In genomic region chr9:118651939-118652338, GRCm38 (mm10) we compare ENCODE assay signal across 12 mouse cellular contexts. TPM values are rescaled to one million over a fixed set of nuclear protein-coding genes. Genes with fewer than 3 reads are reported as not detected.
DNase-seq lines count a peak whose midpoint lies in the region; ATAC-seq and TF ChIP-seq lines count a peak whose summit lies in the region.
"Had no signal": no experiment of that assay in that cellular context is flagged by ENCODE, and none has a peak within 500 bp of the region (broad histone marks: within the 10 kb centered on the region; RNA-seq: fewer than 3 reads in every experiment).

No protein-coding gene starts in this region.

- WGBS in lung, postnatal 0 days = 62% methylated on average over 2 of the region's 2 CpGs
- 36% methylated on average over 2 of the region's 2 CpGs for WGBS in hindbrain, embryonic 16.5 days
- whole genome bisulfite sequencing in midbrain, embryonic 11.5 days = 58% methylated on average over 2 of the region's 2 CpGs
- 56% methylated on average over 2 of the region's 2 CpGs for WGBS in intestine, embryonic 16.5 days

- H3K36me3 ChIP-seq in lung, postnatal 0 days (ENCODE audit: insufficient read depth, low read length) = no peaks in the 10 kb centered on the region
- H3K36me3 ChIP-seq in hindbrain, embryonic 16.5 days (ENCODE audit: control insufficient read depth, insufficient read depth, low read length) = no peaks in the 10 kb centered on the region
- H3K36me3 ChIP-seq in midbrain, embryonic 11.5 days (ENCODE audit: control insufficient read depth, insufficient read depth, low read length) = no peaks in the 10 kb centered on the region
- peaks cover 4% of the 10 kb centered on the region; the same call in 1 of the 2 replicates for H3K36me3 ChIP-seq in intestine, embryonic 16.5 days (ENCODE audit: control insufficient read depth, insufficient read depth, low read length)
- H3K36me3 ChIP-seq: intestine, embryonic 15.5 days; liver, embryonic 15.5 days had no signal

- H3K4me2 ChIP-seq in lung, postnatal 0 days (replicated peaks; ENCODE audit: low read depth, low read length) = no peak overlapping the region
- no peak overlapping the region for H3K4me2 ChIP-seq in hindbrain, embryonic 16.5 days (ENCODE audit: low read length)
- no peak overlapping the region for H3K4me2 ChIP-seq in midbrain, embryonic 11.5 days
- no peak overlapping the region for H3K4me2 ChIP-seq in intestine, embryonic 16.5 days (ENCODE audit: low read depth, low read length)
- H3K4me2 ChIP-seq: intestine, embryonic 15.5 days; liver, embryonic 15.5 days had no signal

- peak overlapping the region; percentile 81 for H3K27ac ChIP-seq in lung, postnatal 0 days (ENCODE audit: low read length)
- H3K27ac ChIP-seq in hindbrain, embryonic 16.5 days (ENCODE audit: low read depth, low read length) = no peak overlapping the region
- H3K27ac ChIP-seq in midbrain, embryonic 11.5 days (ENCODE audit: low read depth, low read length) = no peak overlapping the region
- H3K27ac ChIP-seq in intestine, embryonic 16.5 days (ENCODE audit: low read length) = no peak overlapping the region
- H3K27ac ChIP-seq: intestine, embryonic 15.5 days; liver, embryonic 15.5 days had no signal

- no peak for ATAC-seq in lung, postnatal 0 days
- ATAC-seq in hindbrain, embryonic 16.5 days = peak; percentile 81
- ATAC-seq in midbrain, embryonic 11.5 days (ENCODE audit: low FRiP score) = no peak
- ATAC-seq in intestine, embryonic 16.5 days = no peak
- ATAC-seq: intestine, embryonic 15.5 days had no signal

- no peak overlapping the region for H3K4me3 ChIP-seq in lung, postnatal 0 days (ENCODE audit: low read depth, low read length)
- no peak overlapping the region for H3K4me3 ChIP-seq in hindbrain, embryonic 16.5 days (ENCODE audit: low read length)
- H3K4me3 ChIP-seq in midbrain, embryonic 11.5 days (ENCODE audit: low read depth, low read length) = no peak overlapping the region
- no peak overlapping the region for H3K4me3 ChIP-seq in intestine, embryonic 16.5 days (ENCODE audit: low read length)
- H3K4me3 ChIP-seq: intestine, embryonic 15.5 days; liver, embryonic 15.5 days had no signal

- DNase-seq in heart, postnatal 14 days = peak; percentile 30 to 33
- no peak for DNase-seq in heart, postnatal 36 days
- no peak for DNase-seq in lung, postnatal 0 days (ENCODE audit: low spot score)
- DNase-seq in lung, postnatal 14 days = no peak
- peak; percentile 79 for DNase-seq in midbrain, embryonic 11.5 days (ENCODE audit: low spot score, missing footprints)
- DNase-seq in left cerebral cortex, adult 11 months (ENCODE audit: low spot score) = no peak
- DNase-seq: cerebellum, adult 8-10 months had no signal

- no peak for TF ChIP-seq EP300 in lung, postnatal 0 days (IDR thresholded peaks at IDR 0.05)

- intact Hi-C loops in heart, postnatal 14 days (cut with DNase I) = no loop called here
- intact Hi-C loops in heart, postnatal 36 days (cut with DNase I) = no loop called here

- no peaks in the 10 kb centered on the region for H3K9me3 ChIP-seq in lung, postnatal 0 days (ENCODE audit: low read length)
- H3K9me3 ChIP-seq in hindbrain, embryonic 16.5 days (ENCODE audit: control insufficient read depth, low read length) = no peaks in the 10 kb centered on the region
- no peaks in the 10 kb centered on the region for H3K9me3 ChIP-seq in midbrain, embryonic 11.5 days (ENCODE audit: control insufficient read depth, low read length)
- no peaks in the 10 kb centered on the region for H3K9me3 ChIP-seq in intestine, embryonic 16.5 days (ENCODE audit: control insufficient read depth, low read length)
- H3K9me3 ChIP-seq: intestine, embryonic 15.5 days; liver, embryonic 15.5 days had no signal

- no peaks in the 10 kb centered on the region for H3K27me3 ChIP-seq in lung, postnatal 0 days (replicated peaks; ENCODE audit: insufficient read depth, low read length)
- H3K27me3 ChIP-seq in hindbrain, embryonic 16.5 days (replicated peaks; ENCODE audit: control insufficient read depth, insufficient read depth, low read length) = no peaks in the 10 kb centered on the region
- H3K27me3 ChIP-seq in midbrain, embryonic 11.5 days (ENCODE audit: control insufficient read depth, insufficient read depth, low read length) = no peaks in the 10 kb centered on the region
- no peaks in the 10 kb centered on the region for H3K27me3 ChIP-seq in intestine, embryonic 16.5 days (replicated peaks; ENCODE audit: control insufficient read depth, insufficient read depth, low read length)
- H3K27me3 ChIP-seq: intestine, embryonic 15.5 days; liver, embryonic 15.5 days had no signal

- no peak for TF ChIP-seq CTCF in lung, postnatal 0 days (IDR thresholded peaks at IDR 0.05)

- no peak overlapping the region for H3K9ac ChIP-seq in lung, postnatal 0 days (replicated peaks; ENCODE audit: low read depth)
- no peak overlapping the region for H3K9ac ChIP-seq in hindbrain, embryonic 16.5 days (ENCODE audit: low read depth, low read length)
- H3K9ac ChIP-seq in midbrain, embryonic 11.5 days (ENCODE audit: low read length) = no peak overlapping the region
- H3K9ac ChIP-seq in intestine, embryonic 16.5 days (ENCODE audit: low read depth, low read length) = no peak overlapping the region
- H3K9ac ChIP-seq: intestine, embryonic 15.5 days; liver, embryonic 15.5 days had no signal

- H3K4me1 ChIP-seq in lung, postnatal 0 days (ENCODE audit: insufficient read depth, low read depth, low read length) = peaks cover 17% of the 10 kb centered on the region; the same call in 1 of the 2 replicates
- H3K4me1 ChIP-seq in hindbrain, embryonic 16.5 days (ENCODE audit: control insufficient read depth, insufficient read depth, low read depth, low read length) = peaks cover 4% of the 10 kb centered on the region
- H3K4me1 ChIP-seq in midbrain, embryonic 11.5 days (ENCODE audit: control insufficient read depth, insufficient read depth, low read length) = no peaks in the 10 kb centered on the region; the same call in 1 of the 2 replicates
- H3K4me1 ChIP-seq in intestine, embryonic 16.5 days (ENCODE audit: control insufficient read depth, insufficient read depth, low read length) = peaks cover 6% of the 10 kb centered on the region; the same call in 1 of the 2 replicates
- H3K4me1 ChIP-seq: intestine, embryonic 15.5 days; liver, embryonic 15.5 days had no signal

RNA-seq across cellular contexts. Expression of gene Itga9, which starts 45.4 kb away (rescaled TPM):
- total RNA-seq in heart, postnatal 14 days (2021) = 10 to 100 TPM; 74.4 to 88.1 TPM
- total RNA-seq in heart, postnatal 36 days (2021) = 10 to 100 TPM; 49.5 to 60.2 TPM
- 22.0 and 24.2 TPM in 2 replicates for polyA plus RNA-seq in lung, postnatal 0 days (2015; fragmentation: Nextera tagmentation; extraction: Ambion mirVana)
- polyA plus RNA-seq in hindbrain, embryonic 16.5 days (2015; fragmentation: Nextera tagmentation; extraction: Ambion mirVana) = 0.74 and 0.91 TPM in 2 replicates
- 4.0 and 5.4 TPM in 2 replicates for polyA plus RNA-seq in midbrain, embryonic 11.5 days (2014; fragmentation: Nextera tagmentation; extraction: Ambion mirVana)
- 3.5 and 3.7 TPM in 2 replicates for polyA plus RNA-seq in intestine, embryonic 16.5 days (2015; fragmentation: Nextera tagmentation; extraction: Ambion mirVana)
- total RNA-seq: monocyte, adult 5-6 weeks had no signal

Comparison
In these comparisons a context has a peak if more than half of its experiments do, and no peak if none do; other contexts are left out.
1. DNase-seq: peak in heart, postnatal 14 days (2 of 2) and midbrain, embryonic 11.5 days (single experiment); none in heart, postnatal 36 days (0 of 2), lung, postnatal 0 days (single experiment), lung, postnatal 14 days (single experiment) and left cerebral cortex, adult 11 months (single experiment).